Mouse (Mus musculus) brain, embryonic 18.5 days (tissue): ENCODE results near the gene Btn2a2.

Experiments
- DNase-seq: peaks from one replicate; pipeline ENCODE4 v3.0.0-alpha.2; 2012; ENCODE audit warnings: low read depth, low spot score

Gene Btn2a2

DNA sequence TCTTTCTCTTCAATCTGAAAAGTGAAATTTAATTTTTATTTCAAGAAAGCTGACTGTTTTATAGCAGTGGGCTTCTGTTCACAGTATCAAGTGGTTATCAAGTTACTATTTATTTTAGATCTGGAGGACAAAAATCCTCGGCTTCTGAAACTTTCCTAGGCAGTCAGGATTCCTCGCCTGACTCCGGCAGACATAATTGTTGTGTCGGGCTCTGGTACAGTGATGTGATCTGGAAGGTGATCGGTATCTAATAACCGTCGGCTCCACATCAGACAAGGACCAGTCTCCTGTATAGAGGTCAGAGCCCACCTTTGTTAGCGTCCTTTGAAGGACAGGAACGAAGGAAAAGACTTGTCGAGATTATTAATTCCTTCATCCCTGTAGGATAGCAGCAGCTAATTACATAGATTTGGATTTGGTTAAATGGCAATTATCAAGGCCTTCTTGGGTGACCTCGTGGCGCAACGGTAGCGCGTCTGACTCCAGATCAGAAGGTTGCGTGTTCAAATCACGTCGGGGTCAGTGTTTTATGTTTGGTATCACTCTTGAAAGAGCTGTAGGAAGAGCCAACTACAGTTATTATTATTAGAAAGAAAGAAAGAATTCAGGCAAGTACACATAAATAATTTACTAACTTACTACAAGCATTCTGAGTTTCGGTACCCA is 9.1 kb upstream of the Btn2a2 start:
- DNase-seq = no peak

- DNase-seq = no peak
These were observed 6.9 kb upstream of the Btn2a2 start for GRCm38 (mm10) chr13:23495526-23495925.

GRCm38 (mm10) chr13:23491990-23492389 is 3.3 kb upstream of the Btn2a2 start:
- no peak for DNase-seq

GRCm38 (mm10) chr13:23491263-23491662 is 2.6 kb upstream of the Btn2a2 start:
- no peak for DNase-seq

DNA sequence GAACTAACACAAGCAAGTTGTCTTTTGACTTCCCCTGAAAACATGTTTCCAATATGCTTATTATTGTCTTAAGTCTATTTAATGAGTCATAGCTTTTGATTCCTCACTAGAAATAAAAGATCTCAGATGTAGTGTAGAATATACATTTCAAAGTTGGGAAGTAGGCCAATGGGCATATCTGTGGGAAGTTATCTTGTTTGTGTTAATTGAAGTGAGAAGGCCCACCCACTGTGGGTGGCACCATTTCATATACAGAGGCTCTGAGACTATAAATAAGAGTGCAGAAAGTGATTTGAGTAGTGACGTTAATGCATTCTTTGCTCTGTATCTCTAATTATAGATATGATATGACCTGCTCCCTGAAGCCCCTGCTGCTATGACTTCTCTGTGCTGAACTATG is 2.2 kb upstream of the Btn2a2 start:
- no peak for DNase-seq

GRCm38 (mm10) chr13:23485271-23485670 is 3.4 kb downstream of the Btn2a2 start:
- DNase-seq = no peak

DNA sequence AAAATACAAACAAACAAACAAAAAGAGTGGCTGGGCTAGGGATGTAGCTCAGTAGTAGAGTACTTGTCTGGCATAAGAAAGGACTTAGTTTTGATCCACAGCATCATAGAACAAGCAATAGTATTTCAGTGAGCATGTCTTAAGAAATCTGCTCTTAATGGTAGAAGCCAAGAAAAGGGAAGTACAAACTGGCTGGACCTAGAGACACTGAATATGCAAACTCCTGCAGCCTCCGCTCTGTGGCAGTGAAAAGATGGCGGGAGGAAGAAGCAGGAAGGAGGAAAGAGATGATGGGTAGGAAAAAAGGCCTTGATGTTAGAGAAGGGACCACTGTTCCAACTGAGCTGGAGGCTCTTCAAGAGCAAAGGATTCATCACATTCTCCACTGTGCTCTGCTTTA is 5.5 kb downstream of the Btn2a2 start:
- no peak for DNase-seq

GRCm38 (mm10) chr13:23475658-23476057 is 13.0 kb downstream of the Btn2a2 start:
- DNase-seq = no peak

DNA sequence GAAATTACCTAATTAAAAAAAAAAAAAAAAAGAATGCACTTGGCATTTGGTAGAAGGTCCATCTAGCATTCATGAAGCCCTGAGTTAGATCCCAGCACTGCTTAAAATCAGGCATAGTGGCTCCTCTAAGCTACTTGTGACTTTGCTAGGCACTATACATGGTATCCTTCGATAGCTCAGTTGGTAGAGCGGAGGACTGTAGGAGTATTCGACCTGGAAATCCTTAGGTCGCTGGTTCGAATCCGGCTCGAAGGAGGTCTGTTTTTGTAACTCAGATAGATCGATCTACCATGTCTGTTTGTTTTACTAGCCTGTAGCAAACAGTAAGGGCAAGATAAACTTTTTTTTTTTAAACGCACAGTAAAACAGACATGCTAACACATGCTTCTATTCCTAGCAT is 21.7 kb downstream of the Btn2a2 start:
- DNase-seq = no peak

DNA sequence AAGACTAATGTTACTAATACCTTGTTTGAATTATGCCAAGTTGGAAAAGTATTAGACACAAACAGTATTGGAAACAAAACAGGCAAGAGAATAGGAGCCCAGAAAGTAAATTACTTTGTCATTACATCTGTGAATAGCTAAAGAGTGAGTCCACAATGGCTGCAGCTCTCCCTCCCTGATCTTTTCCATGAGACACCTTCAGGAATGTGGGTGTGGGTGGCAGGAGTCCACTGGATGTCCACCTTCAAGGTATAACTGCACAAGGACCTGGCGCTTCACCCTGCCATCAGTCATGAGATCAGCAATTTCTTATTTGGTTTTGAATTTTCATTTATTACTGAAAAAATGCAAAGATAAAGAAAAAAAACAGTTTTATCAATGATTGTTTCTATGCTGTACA is 22.4 kb downstream of the Btn2a2 start:
- DNase-seq = no peak

GRCm38 (mm10) chr13:23465600-23466109 is 23.0 kb downstream of the Btn2a2 start, which contains the start of gene Btn1a1:
TSS of gene Btn1a1 (minus strand) at chr13:23465901.
- no peak for DNase-seq

GRCm38 (mm10) chr13:23464841-23465366 is 23.8 kb downstream of the Btn2a2 start:
- DNase-seq = no peak

DNA sequence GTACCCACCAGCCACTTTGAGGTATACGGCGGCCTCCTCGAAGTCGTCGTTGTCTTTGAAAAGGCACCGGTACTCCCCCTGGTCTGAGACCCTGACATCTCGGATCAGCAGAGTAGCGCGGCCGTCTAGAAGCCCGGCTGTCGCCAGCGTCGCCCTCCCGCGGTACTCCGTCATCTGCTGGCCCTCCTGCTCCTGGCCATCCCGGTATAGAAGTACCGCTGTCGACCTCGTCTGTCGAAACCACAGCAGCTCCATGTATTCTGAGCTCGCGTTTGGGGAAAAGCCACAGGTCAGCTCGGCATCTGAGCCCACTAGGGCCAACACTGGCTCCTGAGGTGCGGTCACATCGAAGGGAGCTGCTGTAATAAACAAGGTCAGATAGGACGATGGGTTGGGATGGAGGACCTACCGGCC is 24.4 kb downstream of the Btn2a2 start:
- no peak for DNase-seq

DNA sequence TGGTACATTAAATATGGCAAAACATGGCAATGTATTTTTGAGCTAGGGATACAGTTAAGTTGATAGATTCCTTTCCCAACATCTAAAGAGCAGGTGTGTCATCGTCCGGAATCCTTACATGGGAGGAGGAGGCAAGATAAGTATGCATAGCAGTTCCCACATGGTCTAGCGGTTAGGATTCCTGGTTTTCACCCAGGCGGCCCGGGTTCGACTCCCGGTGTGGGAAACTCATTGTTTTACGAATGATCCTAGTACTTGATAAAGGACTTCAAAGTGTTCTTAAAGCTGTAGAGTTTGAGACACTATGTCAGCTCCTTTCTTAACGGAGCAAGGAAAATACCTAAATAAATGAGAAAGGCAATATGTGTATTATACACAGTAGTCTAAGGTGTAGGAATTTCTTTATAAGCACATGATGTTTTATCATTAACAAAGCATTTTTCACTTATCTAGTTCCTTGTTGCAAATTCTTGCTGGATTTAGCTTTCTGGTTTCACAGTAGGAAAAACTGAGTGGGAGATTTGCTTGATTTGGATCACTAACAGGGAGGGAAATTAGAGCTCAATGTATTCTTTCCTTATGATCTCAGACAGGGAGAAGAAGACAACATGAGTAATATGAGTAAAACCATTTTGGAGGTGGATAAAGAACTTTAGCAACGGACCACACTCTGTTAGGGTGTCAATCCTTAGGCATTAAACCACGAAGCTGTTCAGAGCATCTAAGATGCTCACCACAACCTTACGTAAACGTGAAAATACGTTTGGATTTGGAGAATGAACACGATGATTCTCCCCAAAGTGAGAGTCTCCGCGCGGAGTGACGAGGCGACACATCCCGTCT is 25.1 kb downstream of the Btn2a2 start:
- no peak for DNase-seq

DNA sequence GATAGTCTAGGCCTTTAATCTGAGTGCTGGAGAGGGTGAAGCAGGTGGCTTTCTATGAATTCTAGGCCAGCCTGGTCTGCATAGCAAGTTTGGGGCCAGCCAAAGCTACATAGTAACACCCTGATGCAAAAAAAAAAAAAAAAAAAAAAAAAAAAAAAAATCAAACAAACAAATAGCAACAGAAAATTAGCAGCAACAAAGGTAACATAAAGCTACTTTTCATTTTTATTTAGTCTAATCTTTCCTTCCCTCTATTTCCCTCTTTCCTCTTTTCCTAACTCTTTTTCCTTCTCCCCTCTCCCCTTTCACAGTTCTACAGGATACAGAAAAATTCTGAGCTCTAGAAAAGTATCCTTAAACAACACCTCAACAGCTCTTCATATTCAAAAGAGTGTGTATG is 26.0 kb downstream of the Btn2a2 start:
- DNase-seq = no peak

GRCm38 (mm10) chr13:23462063-23462462 is 26.6 kb downstream of the Btn2a2 start:
- DNase-seq = no peak

DNA sequence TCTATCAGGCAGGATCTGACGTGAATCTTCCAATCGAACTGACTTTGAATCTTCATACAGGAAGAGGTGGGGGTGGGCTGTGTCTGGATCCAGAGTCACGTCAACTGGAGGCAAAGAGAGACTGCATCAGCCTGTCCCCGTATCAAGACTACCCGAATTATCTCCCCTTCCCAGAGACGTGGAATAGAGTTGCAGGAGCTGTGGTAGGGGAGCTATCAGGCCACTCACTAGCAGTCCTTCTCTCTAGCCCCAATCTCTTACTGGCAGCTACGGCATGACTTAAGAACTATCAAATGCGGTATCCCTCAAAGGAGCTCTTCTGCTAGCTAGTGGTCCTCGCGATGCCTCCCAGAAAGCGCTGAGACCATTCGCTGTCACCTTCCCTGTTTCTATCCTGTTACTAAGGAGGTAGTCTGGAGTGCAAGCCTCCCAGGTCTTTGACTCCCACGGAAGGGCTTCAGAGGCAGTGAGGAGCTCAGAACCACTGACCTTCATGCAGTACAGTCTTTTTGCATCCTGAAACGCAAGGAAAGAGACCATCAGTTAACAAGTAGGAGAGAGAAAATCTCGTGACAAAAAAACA is 29.3 kb downstream of the Btn2a2 start:
- DNase-seq = no peak

DNA sequence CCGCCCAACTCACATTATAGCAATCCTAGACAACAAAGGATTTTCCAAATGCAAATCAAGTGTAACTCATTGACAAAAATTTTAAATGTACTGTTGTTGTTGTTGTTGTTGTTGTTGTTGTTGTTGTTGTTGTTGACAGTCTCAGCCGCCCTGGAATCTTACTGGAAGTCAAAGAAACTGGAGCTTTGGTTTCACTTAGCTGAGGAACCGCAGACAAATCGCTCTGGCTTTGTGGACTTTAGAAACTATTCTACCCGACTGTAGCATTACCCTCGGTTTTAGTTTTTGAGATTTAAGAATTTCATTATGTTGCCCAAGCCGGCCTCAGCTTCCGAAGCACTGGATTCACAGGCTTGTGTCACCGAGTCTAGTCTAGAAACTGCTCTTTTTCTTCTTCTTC is 34.7 kb downstream of the Btn2a2 start:
- DNase-seq = no peak

- DNase-seq = no peak
These were observed 35.2 kb downstream of the Btn2a2 start for GRCm38 (mm10) chr13:23453362-23453862.

DNA sequence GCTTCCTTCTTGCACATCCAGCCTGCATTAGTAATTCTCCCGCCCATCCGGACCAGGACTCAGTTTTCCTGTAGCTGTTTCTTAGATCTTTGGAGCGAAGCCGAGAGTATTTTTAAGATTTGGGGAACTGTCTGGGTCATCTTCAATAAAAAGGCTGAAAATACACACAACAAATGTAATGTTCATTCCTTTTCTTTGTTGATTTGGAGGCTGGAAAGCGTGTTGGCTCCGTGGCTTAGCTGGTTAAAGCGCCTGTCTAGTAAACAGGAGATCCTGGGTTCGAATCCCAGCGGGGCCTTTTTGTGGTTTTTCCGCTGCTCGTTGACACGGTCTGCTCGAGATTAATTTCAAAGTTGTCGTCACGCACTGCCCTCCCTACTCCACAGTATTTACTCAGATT is 38.3 kb downstream of the Btn2a2 start:
- DNase-seq = no peak

GRCm38 (mm10) chr13:23449235-23450095 is 39.2 kb downstream of the Btn2a2 start:
- no peak for DNase-seq
